In the genomic region with DNA sequence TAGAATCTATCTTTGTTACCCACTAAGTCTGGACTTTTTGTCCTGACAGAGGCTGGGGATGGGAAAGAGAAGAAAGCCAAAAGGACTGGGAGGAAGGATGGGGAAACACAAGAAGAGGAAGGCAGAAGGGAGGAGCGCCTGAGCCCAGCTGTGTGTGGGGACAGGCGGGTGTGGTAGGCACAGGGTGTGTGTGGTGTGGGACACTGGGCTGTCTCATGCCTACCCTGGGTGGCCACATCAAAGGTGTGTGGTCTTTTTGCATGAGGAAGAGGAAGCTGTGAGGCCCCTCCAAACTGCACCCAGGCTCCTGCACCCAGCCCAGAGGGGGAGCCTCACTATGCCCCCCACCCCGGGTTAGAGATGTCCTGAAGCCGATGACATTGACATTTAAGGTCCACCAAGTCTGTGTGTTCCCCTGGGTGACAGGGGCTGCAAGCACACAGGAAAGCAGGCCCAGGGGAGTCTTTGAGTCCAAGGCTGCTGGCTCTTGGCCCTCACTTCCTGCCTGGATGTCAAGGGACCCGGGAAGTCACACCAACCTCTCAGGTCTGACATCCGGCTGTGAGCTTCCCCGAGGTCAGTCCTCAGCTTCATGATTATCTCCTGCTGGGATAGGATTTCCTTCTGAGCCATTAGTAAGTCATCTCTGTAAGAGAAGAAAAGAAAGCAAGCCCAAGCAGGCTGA, we compare ENCODE assay signal across 15 mouse cellular contexts. TPM values are rescaled to one million over a fixed set of nuclear protein-coding genes. Genes with fewer than 3 reads are reported as not detected.
DNase-seq lines count a peak whose midpoint lies in the region; ATAC-seq lines count a peak whose summit lies in the region.
"Had no signal": no experiment of that assay in that cellular context is flagged by ENCODE, and none has a peak within 500 bp of the region (broad histone marks: within the 10 kb centered on the region; RNA-seq: fewer than 3 reads in every experiment).

No protein-coding gene starts in this region.

- intact Hi-C loops in heart, postnatal 10 days (cut with DNase I) = no loop called here
- intact Hi-C loops in heart, postnatal 25 days (cut with DNase I) = loop anchor here (5.0 kb wide), 2 partner anchors 34 to 46 kb away; a partner anchor contains a TSS

- DNase-seq in heart, postnatal 10 days = peak; percentile 22 to 30
- no peak for DNase-seq in heart, postnatal 25 days (ENCODE audit: low spot score)
- peak; percentile 9 for DNase-seq in thymus, postnatal 14 days
- no peak for DNase-seq in thymus, adult 18-20 months
- no peak for DNase-seq in spleen, adult 18-20 months
- no peak for DNase-seq in Muller cell, postnatal 12 days (ENCODE audit: inconsistent ontology term)
- DNase-seq in frontal cortex, postnatal 14 days (ENCODE audit: low spot score in 2 of 2) = no peak
- DNase-seq: B cell, adult 2 months; cerebellum, adult 9-10 months; liver; lung, postnatal 10 days had no signal

- ATAC-seq in megakaryocyte, adult 5-6 weeks (ENCODE audit: poor library complexity, severe bottlenecking) = peak; percentile 75
- ATAC-seq: forebrain, embryonic 16.5 days; intestine, embryonic 16.5 days; midbrain, embryonic 16.5 days had no signal

RNA-seq across cellular contexts. Expression of a gene that starts 43.2 kb away (rescaled TPM):
- 10 to 100 TPM; 30.4 to 36.7 TPM for total RNA-seq in heart, postnatal 10 days (2021)
- total RNA-seq in heart, postnatal 25 days (2021) = 10 to 100 TPM; 16.4 to 21.6 TPM
- total RNA-seq in megakaryocyte, adult 5-6 weeks (2015) = 77.1 and 79.0 TPM in 2 replicates
- 79.7 and 97.2 TPM in 2 replicates for total RNA-seq in megakaryocyte, adult 5-6 weeks (2017)

Comparison
In these comparisons a context has a peak if more than half of its experiments do, and no peak if none do; other contexts are left out.
1. DNase-seq: peak in heart, postnatal 10 days (2 of 2) and thymus, postnatal 14 days (single experiment); none in heart, postnatal 25 days (single experiment), thymus, adult 18-20 months (0 of 2), spleen, adult 18-20 months (0 of 2), Muller cell, postnatal 12 days (single experiment) and frontal cortex, postnatal 14 days (0 of 2).